Comparison of ENCODE assay signal across 8 mouse cellular contexts in genomic region chr19:9938824-9939303, GRCm38 (mm10). TPM values are rescaled to one million over a fixed set of nuclear protein-coding genes. Genes with fewer than 3 reads are reported as not detected.
DNase-seq lines count a peak whose midpoint lies in the region; TF ChIP-seq lines count a peak whose summit lies in the region.

No protein-coding gene starts in this region.

- DNase-seq in layer of hippocampus, adult 2 months (ENCODE audit: low spot score in 2 of 2) = no peak
- no peak for DNase-seq in layer of hippocampus, postnatal 25 days (ENCODE audit: extremely low spot score in 1 of 2, low spot score in 1 of 2)
- DNase-seq in c-Kit-positive CD71-positive TER-119-positive erythroid progenitor cells, embryonic 14.5 days (ENCODE audit: low spot score) = peak; percentile 60
- peak; percentile 82 for DNase-seq in liver
- DNase-seq in spleen, postnatal 10 days (ENCODE audit: low spot score in 2 of 2) = peak; percentile 49 to 73
- no peak for DNase-seq in layer of hippocampus, adult 18-20 months (ENCODE audit: low spot score in 2 of 2)
- DNase-seq in cerebellum, postnatal 4 days (ENCODE audit: low spot score in 2 of 2) = no peak
- DNase-seq in frontal cortex, postnatal 10 days (ENCODE audit: low spot score in 2 of 2) = no peak

- peak overlapping the region; percentile 68 for H3K27ac ChIP-seq in layer of hippocampus, adult 2 months

- no peak overlapping the region; the same call in 1 of the 2 replicates for H3K4me3 ChIP-seq in layer of hippocampus, adult 2 months

- no peak for TF ChIP-seq CTCF in layer of hippocampus, adult 2 months (conservative IDR thresholded peaks at IDR 0.05)

RNA-seq across cellular contexts. Expression of gene Incenp, which starts 39.5 kb away (rescaled TPM):
- total RNA-seq in layer of hippocampus, adult 2 months (2021) = 10 to 100 TPM; 13.9 to 14.0 TPM
- 10 to 100 TPM; 13.2 to 14.8 TPM for total RNA-seq in layer of hippocampus, postnatal 25 days (2021)
- 10 to 100 TPM; 11.2 to 12.7 TPM for total RNA-seq in layer of hippocampus, adult 18-20 months (2021)

RNA-seq across cellular contexts. Expression of gene Fth1, which starts 41.5 kb away (rescaled TPM):
- total RNA-seq in layer of hippocampus, adult 2 months (2021) = 1,000 to 10,000 TPM; 3,170 to 3,409 TPM
- total RNA-seq in layer of hippocampus, postnatal 25 days (2021) = 1,000 to 10,000 TPM; 2,794 to 3,082 TPM
- 1,000 to 10,000 TPM; 3,571 to 3,745 TPM for total RNA-seq in layer of hippocampus, adult 18-20 months (2021)

Comparison
In these comparisons a context has a peak if more than half of its experiments do, and no peak if none do; other contexts are left out.
1. DNase-seq: peak in c-Kit-positive CD71-positive TER-119-positive erythroid progenitor cells, embryonic 14.5 days (single experiment), liver (single experiment) and spleen, postnatal 10 days (2 of 2); none in layer of hippocampus, adult 2 months (0 of 2), layer of hippocampus, postnatal 25 days (0 of 2), layer of hippocampus, adult 18-20 months (0 of 2), cerebellum, postnatal 4 days (0 of 2) and frontal cortex, postnatal 10 days (0 of 2).